Mouse (Mus musculus): ENCODE measurements around the gene Slc25a28.

The Slc25a28 gene

DNA sequence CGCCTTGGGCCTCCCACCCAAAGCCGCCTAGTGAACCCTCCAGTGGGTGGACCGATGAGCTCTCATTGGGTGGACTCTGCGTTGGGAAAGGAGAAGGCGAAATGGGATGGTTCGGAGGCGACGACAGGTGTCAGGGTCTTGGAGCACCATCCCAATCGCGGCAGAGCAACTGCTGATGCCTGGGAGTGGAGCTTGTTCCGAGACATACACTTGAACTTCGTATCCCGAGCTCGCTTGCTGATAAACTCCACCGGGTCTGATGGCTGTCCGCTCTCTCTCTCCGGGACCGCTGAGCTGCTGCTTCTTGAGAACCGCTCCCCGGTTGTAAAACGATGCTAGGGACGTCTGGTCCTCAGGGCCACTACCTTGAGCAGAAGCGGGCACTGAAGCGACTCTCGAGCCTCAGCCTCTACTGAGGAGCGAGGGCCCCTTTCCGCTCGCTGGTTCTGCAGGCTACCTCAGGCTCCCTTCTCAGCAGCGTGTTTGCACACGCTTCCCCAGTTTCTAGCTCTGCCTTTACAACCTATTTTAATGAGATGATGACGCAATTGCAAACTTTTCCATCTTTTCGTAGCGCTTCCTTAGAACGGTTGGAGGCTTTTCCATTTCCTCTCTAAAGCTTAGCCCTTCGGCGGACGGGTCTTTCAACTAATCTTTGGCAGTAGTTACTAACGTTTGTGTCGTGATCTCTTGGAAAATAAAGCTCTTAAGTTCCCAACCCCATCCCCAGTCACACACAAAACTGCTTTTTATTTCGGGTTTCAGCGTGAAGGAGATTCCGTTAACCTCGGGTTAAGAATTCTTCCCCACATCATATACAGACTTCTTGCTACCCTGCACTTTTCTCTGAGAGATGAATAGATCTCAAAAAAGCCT, 1.1 kb upstream of the Slc25a28 start:
- DNase-seq (ENCODE audit: low read depth) = peak; percentile 74

- DNase-seq (ENCODE audit: low read depth) = no peak
Observed at GRCm38 (mm10) chr19:43674316-43674689, 378 bp downstream of the Slc25a28 start.

GRCm38 (mm10) chr19:43673513-43674315, 967 bp downstream of the Slc25a28 start:
- peak; percentile 49 for DNase-seq (ENCODE audit: low read depth)

GRCm38 (mm10) chr19:43671054-43671453, 3.6 kb downstream of the Slc25a28 start:
- DNase-seq (ENCODE audit: low read depth) = no peak

DNA sequence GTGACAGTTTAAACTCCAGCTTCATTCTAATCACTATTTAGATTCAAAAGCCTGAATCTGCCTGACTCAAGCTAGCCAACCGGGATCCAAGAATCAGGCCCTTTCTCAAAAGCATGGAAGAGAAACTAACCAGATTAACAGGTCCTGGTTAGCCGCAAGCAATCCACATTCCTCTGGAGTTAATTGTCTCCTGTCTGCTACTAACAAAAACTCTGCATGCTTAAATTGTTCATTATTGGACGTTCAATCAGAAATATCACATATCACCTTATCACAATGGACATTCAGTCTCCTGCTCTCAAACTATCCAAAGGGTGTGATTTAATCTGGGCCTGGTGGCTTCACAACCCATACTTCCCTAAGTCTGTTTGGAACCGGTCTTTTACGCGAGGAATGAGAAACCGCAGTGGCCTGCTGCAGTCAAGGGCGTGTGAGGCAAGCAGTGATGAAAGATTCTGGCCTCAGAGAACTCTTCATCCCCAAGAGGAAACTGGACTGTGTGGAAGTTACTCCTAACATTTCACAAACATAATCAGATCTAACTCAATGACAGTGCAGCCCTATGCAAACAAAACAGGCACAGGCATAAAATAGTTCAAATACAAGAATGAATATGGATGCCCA, 5.4 kb downstream of the Slc25a28 start:
- DNase-seq (ENCODE audit: low read depth) = peak; percentile 30

GRCm38 (mm10) chr19:43667430-43667809, 7.3 kb downstream of the Slc25a28 start:
- peak; percentile 64 for DNase-seq (ENCODE audit: low read depth)

DNA sequence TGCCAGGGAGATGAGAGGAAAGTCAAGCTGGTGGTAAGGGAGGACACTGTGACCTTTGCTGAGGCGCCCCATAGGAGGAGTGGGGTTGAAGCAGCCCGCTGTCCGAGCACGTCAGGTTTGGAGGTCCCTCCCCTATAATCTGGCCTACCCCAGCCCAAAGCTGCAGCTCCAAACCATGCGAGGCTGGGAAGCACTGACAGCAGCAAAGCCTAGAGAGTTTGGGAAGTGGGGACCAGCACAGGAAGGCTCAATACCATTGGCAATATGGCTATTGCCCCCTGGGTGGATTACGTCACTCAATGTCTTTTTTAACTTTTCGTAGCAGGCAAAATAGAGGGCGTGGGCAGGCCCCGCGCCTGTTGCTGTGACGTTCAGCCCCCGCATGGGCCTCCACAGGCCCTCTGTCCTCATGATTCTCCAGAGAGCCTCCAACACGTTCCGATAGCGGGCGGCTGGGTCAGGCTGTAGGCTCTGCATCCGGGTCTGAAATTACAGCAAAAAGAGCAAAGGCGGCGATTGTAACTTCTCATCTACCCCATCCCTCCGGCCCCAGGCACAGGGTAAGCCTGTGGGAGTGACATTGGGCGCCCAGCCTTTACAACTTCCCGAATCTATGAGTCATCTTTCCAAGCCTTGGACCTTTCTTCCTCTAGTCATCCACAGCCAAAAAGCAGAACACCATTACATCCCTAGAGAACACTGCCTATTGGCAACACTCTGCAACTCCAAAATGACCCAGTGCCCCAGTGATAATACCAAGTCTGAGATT, 7.8 kb downstream of the Slc25a28 start:
- peak; percentile 69 for DNase-seq (ENCODE audit: low read depth)

DNA sequence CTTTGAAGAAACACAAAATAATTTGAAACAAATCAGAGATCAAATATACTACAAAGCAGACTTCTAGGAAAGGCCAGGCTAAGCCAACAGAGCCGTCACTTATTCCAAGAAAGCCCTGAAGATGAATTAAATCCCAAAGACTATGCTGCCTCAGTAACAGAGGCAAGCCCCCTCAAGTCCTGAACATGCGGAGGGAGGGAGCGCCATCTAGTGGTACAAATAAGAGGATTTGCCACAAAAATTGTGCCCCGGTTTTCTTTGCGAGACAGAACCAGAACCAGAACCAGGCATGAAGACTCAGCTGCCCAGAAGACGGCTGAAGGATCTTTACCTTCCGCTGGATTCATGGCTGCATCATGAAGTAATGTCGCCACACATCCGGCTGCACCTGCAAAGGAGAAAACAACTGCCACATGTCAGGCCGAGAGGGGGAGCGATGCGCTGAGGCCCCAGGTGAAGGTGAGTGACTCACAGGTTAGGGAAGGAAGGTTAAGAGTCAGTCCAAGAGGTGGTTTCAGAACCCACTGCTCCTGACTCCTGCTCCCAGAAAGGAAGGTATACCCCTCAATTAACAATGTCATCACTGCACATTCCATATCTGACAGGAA, 9.1 kb downstream of the Slc25a28 start:
- DNase-seq (ENCODE audit: low read depth) = peak; percentile 81

DNA sequence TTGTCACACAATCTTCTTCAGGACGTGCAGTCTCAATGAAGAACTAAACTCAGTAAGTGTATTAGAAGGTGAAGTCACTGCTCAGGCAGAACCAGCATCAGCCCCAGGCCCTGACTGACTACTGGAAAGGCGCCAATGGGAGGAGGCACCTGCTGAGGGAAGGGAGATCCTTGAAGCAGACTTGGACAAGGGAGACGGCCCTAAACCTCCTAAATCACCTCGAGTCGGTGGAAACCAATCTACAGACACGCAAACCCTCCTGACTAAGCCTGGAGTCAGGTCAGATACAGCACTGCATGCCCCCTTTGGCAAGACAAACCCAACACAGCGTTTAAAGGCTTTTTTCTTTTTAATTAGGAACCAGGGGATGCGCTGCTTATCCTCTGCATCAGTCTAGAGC, 11.2 kb downstream of the Slc25a28 start:
- DNase-seq (ENCODE audit: low read depth) = no peak

GRCm38 (mm10) chr19:43662176-43662967, 12.3 kb downstream of the Slc25a28 start:
- no peak for DNase-seq (ENCODE audit: low read depth)

DNA sequence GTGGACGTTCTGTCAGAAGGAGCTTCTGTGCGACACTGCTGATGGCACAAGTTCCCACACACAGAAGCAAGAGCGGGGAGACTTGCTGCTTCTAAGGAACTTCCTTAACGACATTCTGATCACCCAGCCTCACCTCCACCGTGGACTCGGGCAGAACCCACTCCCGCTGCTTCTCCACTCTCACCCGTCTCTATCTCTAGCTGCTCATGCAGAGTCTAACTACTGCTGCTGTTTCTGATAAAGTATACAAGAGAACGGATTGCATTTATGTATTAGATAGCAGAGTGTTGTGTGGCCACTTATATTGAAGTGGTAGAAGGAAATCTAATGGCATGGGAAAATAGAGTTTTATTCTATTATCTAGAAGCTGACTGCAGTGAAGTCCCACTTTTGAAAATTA, 13.9 kb downstream of the Slc25a28 start:
- DNase-seq (ENCODE audit: low read depth) = no peak

DNA sequence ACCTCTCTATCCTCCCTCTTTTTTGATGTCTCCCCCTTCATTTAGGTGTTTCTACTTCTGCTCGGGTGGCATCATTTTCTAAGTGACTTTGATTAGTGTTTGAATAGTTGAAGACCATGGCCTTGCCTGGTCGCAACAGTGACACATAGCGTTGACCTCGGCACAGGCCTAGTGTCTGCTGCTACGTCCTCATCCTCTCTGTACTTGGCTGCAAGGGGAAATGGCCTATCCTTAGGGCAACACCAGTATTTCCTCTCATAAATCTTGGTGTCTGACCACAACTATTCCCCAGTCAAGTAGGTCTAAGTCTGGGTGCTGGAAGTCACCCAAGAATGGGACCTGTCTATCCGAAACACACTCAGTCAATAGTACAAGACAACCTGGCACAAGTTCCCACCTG, 15.0 kb downstream of the Slc25a28 start:
- DNase-seq (ENCODE audit: low read depth) = no peak

- DNase-seq (ENCODE audit: low read depth) = peak; percentile 96
Observed at GRCm38 (mm10) chr19:43655735-43656492, 18.8 kb downstream of the Slc25a28 start.

- no peak for DNase-seq (ENCODE audit: low read depth)
Observed at GRCm38 (mm10) chr19:43651241-43651785, 23.4 kb downstream of the Slc25a28 start.

DNA sequence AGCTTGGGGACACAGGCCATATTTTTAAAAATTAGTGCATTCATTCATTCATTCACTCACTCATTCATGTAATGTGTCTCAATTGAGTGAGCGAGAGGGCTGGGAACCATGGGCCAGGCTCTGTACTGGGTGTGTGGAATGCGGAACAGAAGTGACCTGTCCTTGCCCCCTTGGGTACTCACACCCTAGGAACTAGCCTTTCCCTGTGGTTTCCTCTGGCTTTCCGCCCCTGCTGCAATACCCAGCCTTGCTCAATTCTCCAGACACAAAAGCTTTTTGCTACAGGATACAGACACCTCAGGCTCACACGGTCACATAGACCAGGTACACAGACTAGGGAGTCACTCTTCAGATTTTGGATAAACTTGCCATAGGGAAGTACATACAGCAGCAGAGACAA, 26.3 kb downstream of the Slc25a28 start:
- DNase-seq (ENCODE audit: low read depth) = no peak

- no peak for DNase-seq (ENCODE audit: low read depth)
Observed at GRCm38 (mm10) chr19:43647261-43647660, 27.4 kb downstream of the Slc25a28 start.

DNA sequence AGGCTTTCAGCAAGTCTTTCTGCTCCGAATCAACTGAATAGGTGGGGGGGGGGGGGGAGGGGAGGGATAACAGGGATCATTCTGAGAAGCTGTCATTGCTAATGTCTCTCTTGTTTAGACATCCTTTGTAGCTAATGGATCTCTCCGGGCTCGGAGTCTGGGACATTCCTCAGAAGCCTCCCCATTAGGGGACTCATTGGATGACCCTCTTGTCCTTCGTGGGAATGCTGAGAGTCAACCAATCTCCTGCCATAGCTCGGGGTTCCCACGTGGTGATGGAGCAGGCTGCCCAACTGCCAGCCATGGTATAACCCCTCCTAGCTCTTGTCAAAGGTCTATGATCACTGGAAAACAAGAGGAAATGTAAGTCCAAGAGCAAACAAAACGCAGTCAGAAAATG, 27.8 kb downstream of the Slc25a28 start:
- no peak for DNase-seq (ENCODE audit: low read depth)

DNA sequence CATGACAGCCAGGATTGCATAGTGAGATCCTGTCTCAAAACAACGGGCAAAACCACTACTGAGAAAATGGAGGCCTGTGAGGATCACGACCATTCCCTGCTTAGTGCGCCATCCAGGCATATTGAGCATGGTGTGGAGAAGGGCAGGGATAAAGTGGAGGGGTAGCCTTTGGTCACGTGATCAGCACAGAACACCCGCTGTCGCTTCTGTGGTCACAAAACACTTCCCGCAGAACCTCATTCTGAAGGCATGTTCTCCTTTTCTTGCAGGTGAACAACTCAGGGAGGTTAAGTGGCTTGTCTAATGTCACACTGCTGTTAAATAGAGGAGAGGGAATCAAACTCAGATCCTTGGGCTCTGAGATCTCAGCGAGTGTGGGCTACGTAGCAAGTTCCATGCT, 29.2 kb downstream of the Slc25a28 start:
- DNase-seq (ENCODE audit: low read depth) = no peak

DNA sequence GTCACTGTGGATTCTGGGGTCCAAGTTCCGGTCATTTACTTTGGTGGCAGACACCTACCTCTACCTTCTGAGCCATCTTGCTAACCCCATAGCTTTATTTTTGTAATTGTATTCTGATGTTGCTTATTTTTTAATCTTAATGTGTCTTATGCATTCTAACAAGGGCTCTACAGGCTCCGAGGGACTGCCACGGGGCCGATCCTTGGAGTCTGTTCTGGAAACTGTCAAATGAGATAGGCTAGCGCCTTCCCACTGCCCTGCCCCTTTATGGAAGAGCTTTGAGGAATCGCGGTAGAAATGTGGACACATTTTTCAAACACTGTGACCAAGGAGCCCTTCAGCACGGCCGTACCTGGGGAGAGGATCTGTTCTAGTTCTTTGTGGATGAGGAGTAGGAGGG, 31.8 kb downstream of the Slc25a28 start:
- no peak for DNase-seq (ENCODE audit: low read depth)

GRCm38 (mm10) chr19:43641833-43642232, 32.8 kb downstream of the Slc25a28 start:
- no peak for DNase-seq (ENCODE audit: low read depth)
